Mouse (Mus musculus): ENCODE measurements around the gene Scn4a. TPM values are rescaled to one million over a fixed set of nuclear protein-coding genes. Genes with fewer than 3 reads are reported as not detected.

Gene Scn4a
- polyA plus RNA-seq, 1 experiment from 2014 or later = not detected

- H3K9me3 ChIP-seq = no peaks in the 10 kb centered on the region
- peaks cover 50% of the 10 kb centered on the region for H3K4me1 ChIP-seq
- 82% methylated on average over 1 of the region's 1 CpGs for WGBS
- no peak overlapping the region for H3K4me3 ChIP-seq
- H3K27ac ChIP-seq = no peak overlapping the region
- peaks cover 3% of the 10 kb centered on the region for H3K36me3 ChIP-seq (replicated peaks)
- DNase-seq (ENCODE audit: extremely low spot score, low spot score) = no peak
- peaks cover 19% of the 10 kb centered on the region for H3K27me3 ChIP-seq (ENCODE audit: poor library complexity, severe bottlenecking)
These were observed 78.7 kb downstream of the Scn4a start for GRCm38 (mm10) chr11:106274374-106274773.

DNA sequence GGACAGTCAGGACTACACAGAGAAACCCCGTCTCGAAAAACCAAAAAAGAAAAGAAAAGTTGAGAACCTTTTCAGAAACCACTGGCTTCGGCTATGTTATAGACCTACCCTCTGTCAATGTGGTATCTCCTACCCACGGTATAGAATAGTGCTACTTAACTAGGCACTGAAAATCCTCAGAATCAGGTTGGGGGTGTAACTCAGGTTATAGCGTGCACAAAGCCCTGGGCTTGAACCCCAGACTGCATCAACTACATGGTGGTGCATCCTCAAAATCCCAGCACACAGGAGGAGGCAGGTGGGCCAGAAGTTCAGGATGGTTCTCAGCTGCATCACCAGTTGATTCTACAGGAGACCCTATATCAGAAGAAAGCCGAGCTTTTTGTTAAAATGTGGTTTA is 79.3 kb downstream of the Scn4a start:
- WGBS = 94% methylated on average over 6 of the region's 6 CpGs
- DNase-seq (ENCODE audit: extremely low spot score, low spot score) = no peak
- Histone ChIP-seq H3K27ac (peak overlapping the region; percentile 98; the same call in 1 of the 2 replicates), H3K27me3 (ENCODE audit: poor library complexity, severe bottlenecking) (peaks cover 19% of the 10 kb centered on the region), H3K36me3 (replicated peaks) (peaks cover 8% of the 10 kb centered on the region), H3K9me3 (no peaks in the 10 kb centered on the region), H3K4me1 (peaks cover 54% of the 10 kb centered on the region), H3K4me3 (peak overlapping the region; percentile 98)

DNA sequence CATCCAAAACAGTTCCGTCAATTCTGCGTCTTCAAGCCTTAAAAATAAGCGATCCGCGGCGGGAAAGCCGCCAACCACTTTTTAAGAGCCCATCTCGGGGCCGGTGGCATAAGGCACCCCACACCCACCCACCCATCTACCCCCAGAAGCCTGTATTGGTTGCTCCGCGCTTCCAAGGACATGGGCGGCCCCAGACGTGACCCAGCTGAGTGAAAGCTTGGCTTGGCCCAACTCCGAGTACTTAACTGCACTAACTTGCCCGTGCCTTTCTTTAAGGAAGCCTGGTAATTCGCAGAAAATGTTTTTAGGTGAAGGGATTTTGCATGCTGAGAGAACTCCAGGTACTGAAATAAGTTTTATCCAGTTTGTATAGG is 79.8 kb downstream of the Scn4a start:
- H3K4me1 ChIP-seq = peaks cover 60% of the 10 kb centered on the region
- peaks cover 18% of the 10 kb centered on the region for H3K27me3 ChIP-seq (ENCODE audit: poor library complexity, severe bottlenecking)
- 19% methylated on average over 16 of the region's 16 CpGs for WGBS
- peak overlapping the region; percentile 98 for H3K4me3 ChIP-seq
- H3K27ac ChIP-seq = peak overlapping the region; percentile 98
- peaks cover 13% of the 10 kb centered on the region for H3K36me3 ChIP-seq (replicated peaks)
- DNase-seq (ENCODE audit: extremely low spot score, low spot score) = no peak
- H3K9me3 ChIP-seq = no peaks in the 10 kb centered on the region

DNA sequence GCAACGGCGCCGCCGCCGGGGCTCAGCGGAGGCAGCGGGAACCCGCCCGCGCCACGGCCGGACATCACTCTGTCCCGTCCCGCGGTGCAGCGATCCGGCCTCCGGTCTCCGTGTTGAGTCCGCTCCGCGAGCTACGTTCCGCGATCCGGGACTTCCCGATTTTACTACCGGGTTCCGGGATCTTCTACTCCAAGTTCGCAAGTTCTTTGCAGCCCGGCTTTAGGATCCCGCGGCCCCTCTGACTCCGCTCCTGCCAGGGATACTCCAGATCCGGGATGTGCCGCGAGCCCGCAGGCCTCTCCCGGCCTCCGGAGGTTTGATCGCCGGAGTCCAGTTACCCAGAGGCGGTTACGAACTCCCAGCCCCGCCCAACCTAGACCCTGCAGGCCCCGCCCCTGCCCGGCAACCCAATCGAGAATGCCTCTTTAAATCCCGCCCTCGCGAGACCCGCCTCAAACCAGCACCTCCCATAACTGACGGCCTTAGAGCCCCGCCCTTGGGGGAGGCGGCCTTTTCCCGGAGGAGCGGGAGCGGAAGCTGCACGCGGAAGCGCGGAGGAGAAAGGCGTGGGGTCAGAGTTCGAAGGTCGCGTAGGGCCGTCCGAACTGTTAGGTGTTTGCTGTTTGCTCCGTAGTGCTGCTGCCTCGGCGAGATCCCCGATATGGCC is 80.3 kb downstream of the Scn4a start, which contains the start of gene Smarcd2:
Gene Smarcd2 (minus strand): TSS at position 329 of the 667 bp plus-strand sequence.
- DNase-seq (ENCODE audit: extremely low spot score, low spot score) = peak; percentile 100

GRCm38 (mm10) chr11:106271794-106272643 is 81.1 kb downstream of the Scn4a start:
- Histone ChIP-seq H3K27me3 (ENCODE audit: poor library complexity, severe bottlenecking) (peaks cover 5% of the 10 kb centered on the region), H3K9me3 (no peaks in the 10 kb centered on the region), H3K27ac (peak overlapping the region; percentile 98), H3K4me3 (peak overlapping the region; percentile 98), H3K36me3 (replicated peaks) (peaks cover 26% of the 10 kb centered on the region), H3K4me1 (peaks cover 71% of the 10 kb centered on the region)
- WGBS = 3% methylated on average over 41 of the region's 41 CpGs
- no peak for DNase-seq (ENCODE audit: extremely low spot score, low spot score)

More for the DNA sequence above, 80.3 kb downstream of the Scn4a start, which contains the start of gene Smarcd2:
- H3K9me3 ChIP-seq = no peaks in the 10 kb centered on the region
- peaks cover 13% of the 10 kb centered on the region for H3K27me3 ChIP-seq (ENCODE audit: poor library complexity, severe bottlenecking)
- H3K36me3 ChIP-seq (replicated peaks) = peaks cover 19% of the 10 kb centered on the region
- H3K4me1 ChIP-seq = peaks cover 65% of the 10 kb centered on the region
- peak within 1 kb of the TSS; percentile 98 for H3K4me3 ChIP-seq
- WGBS = under 1% methylated on average over 72 of the region's 72 CpGs
- H3K27ac ChIP-seq = peak within 1 kb of the TSS; percentile 98

- Histone ChIP-seq H3K27ac (peak overlapping the region; percentile 98), H3K4me3 (peak overlapping the region; percentile 98), H3K27me3 (ENCODE audit: poor library complexity, severe bottlenecking) (no peaks in the 10 kb centered on the region), H3K9me3 (no peaks in the 10 kb centered on the region), H3K36me3 (replicated peaks) (peaks cover 34% of the 10 kb centered on the region), H3K4me1 (peaks cover 66% of the 10 kb centered on the region)
- 57% methylated on average over 5 of the region's 5 CpGs for WGBS
- DNase-seq (ENCODE audit: extremely low spot score, low spot score) = no peak
These were observed 81.8 kb downstream of the Scn4a start for GRCm38 (mm10) chr11:106271131-106271793.

- Histone ChIP-seq H3K36me3 (replicated peaks) (peaks cover 56% of the 10 kb centered on the region), H3K9me3 (no peaks in the 10 kb centered on the region), H3K4me1 (peaks cover 55% of the 10 kb centered on the region), H3K27ac (peak overlapping the region; percentile 68), H3K4me3 (no peak overlapping the region; the same call in 1 of the 2 replicates), H3K27me3 (ENCODE audit: poor library complexity, severe bottlenecking) (no peaks in the 10 kb centered on the region)
- 85% methylated on average over 3 of the region's 3 CpGs for WGBS
- no peak for DNase-seq (ENCODE audit: extremely low spot score, low spot score)
These were observed 84.0 kb downstream of the Scn4a start for GRCm38 (mm10) chr11:106269060-106269431.

Other genes with a start within 250 kb of the Scn4a start
- 0.82 TPM in 1 of 2 replicates, not detected in the other for gene Gm10840, start 192.4 kb downstream of the Scn4a start, polyA plus RNA-seq (2016; fragmentation: Nextera tagmentation; extraction: Ambion mirVana)
- gene Limd2, start 192.4 kb downstream of the Scn4a start, polyA plus RNA-seq (2016; fragmentation: Nextera tagmentation; extraction: Ambion mirVana) = 364 and 375 TPM in 2 replicates
- 41.4 and 41.9 TPM in 2 replicates for gene Strada, start 151.1 kb downstream of the Scn4a start, polyA plus RNA-seq (2016; fragmentation: Nextera tagmentation; extraction: Ambion mirVana)
- 77.3 and 77.4 TPM in 2 replicates for gene Ccdc47, start 136.9 kb downstream of the Scn4a start, polyA plus RNA-seq (2016; fragmentation: Nextera tagmentation; extraction: Ambion mirVana)
- gene Ddx42, start 136.4 kb downstream of the Scn4a start, polyA plus RNA-seq (2016; fragmentation: Nextera tagmentation; extraction: Ambion mirVana) = 105 and 109 TPM in 2 replicates
- 101 and 102 TPM in 2 replicates for gene Ftsj3, start 97.2 kb downstream of the Scn4a start, polyA plus RNA-seq (2016; fragmentation: Nextera tagmentation; extraction: Ambion mirVana)
- 431 and 435 TPM in 2 replicates for gene Psmc5, start 97.1 kb downstream of the Scn4a start, polyA plus RNA-seq (2016; fragmentation: Nextera tagmentation; extraction: Ambion mirVana)
- 20.5 and 20.7 TPM in 2 replicates for gene Smarcd2, start 80.3 kb downstream of the Scn4a start, polyA plus RNA-seq (2016; fragmentation: Nextera tagmentation; extraction: Ambion mirVana)
- 0.15 TPM in 2 replicates for gene Tcam1, start 76.6 kb downstream of the Scn4a start, polyA plus RNA-seq (2016; fragmentation: Nextera tagmentation; extraction: Ambion mirVana)
- not detected in 2 replicates for gene Gh, start 51.4 kb downstream of the Scn4a start, polyA plus RNA-seq (2016; fragmentation: Nextera tagmentation; extraction: Ambion mirVana)
- 0.82 and 1.2 TPM in 2 replicates for gene Cd79b, start 38.5 kb downstream of the Scn4a start, polyA plus RNA-seq (2016; fragmentation: Nextera tagmentation; extraction: Ambion mirVana)
- gene Prr29, start 12.2 kb upstream of the Scn4a start, polyA plus RNA-seq (2016; fragmentation: Nextera tagmentation; extraction: Ambion mirVana) = not detected in 2 replicates
- 14.8 and 17.5 TPM in 2 replicates for gene Icam2, start 34.8 kb upstream of the Scn4a start, polyA plus RNA-seq (2016; fragmentation: Nextera tagmentation; extraction: Ambion mirVana)
- 4.6 and 5.3 TPM in 2 replicates for gene Ern1, start 134.6 kb upstream of the Scn4a start, polyA plus RNA-seq (2016; fragmentation: Nextera tagmentation; extraction: Ambion mirVana)